Comparison of ENCODE assay signal across 10 mouse cellular contexts in genomic region chr2:93040841-93041240, GRCm38 (mm10). TPM values are rescaled to one million over a fixed set of nuclear protein-coding genes. Genes with fewer than 3 reads are reported as not detected.
A peak's percentile ranks its signal among the peaks of the same experiment; 100 is the strongest.
DNase-seq lines count a peak whose midpoint lies in the region; ATAC-seq and TF ChIP-seq lines count a peak whose summit lies in the region.
"Had no signal": no experiment of that assay in that cellular context is flagged by ENCODE, and none has a peak within 500 bp of the region (broad histone marks: within the 10 kb centered on the region; RNA-seq: fewer than 3 reads in every experiment).

No protein-coding gene starts in this region.

- ATAC-seq in embryonic facial prominence, embryonic 15.5 days (ENCODE audit: insufficient number of reproducible peaks, low FRiP score, low TSS enrichment, low read depth) = no peak
- ATAC-seq in limb, embryonic 14.5 days (ENCODE audit: low FRiP score, low read depth) = no peak

- no peaks in the 10 kb centered on the region for H3K9me3 ChIP-seq in embryonic facial prominence, embryonic 15.5 days (replicated peaks)
- H3K9me3 ChIP-seq in limb, embryonic 14.5 days (ENCODE audit: control insufficient read depth, low read length) = no peaks in the 10 kb centered on the region

- no peak overlapping the region for H3K4me3 ChIP-seq in embryonic facial prominence, embryonic 15.5 days (replicated peaks)
- no peak overlapping the region for H3K4me3 ChIP-seq in limb, embryonic 14.5 days (replicated peaks; ENCODE audit: low read length)
- H3K4me3 ChIP-seq: left cerebral cortex, adult 2 months had no signal

- peak; percentile 11 for DNase-seq in kidney, adult 18-20 months
- no peak for DNase-seq in kidney, adult 8-10 months
- DNase-seq in adrenal gland, postnatal 36 days = peak; percentile 52 to 59
- DNase-seq in limb, embryonic 14.5 days (ENCODE audit: low spot score) = no peak
- DNase-seq in frontal cortex, adult 2 months (ENCODE audit: extremely low spot score in 1 of 2, low spot score in 1 of 2) = no peak
- no peak for DNase-seq in left cerebral cortex, postnatal 14 days (ENCODE audit: low spot score in 2 of 2)
- no peak for DNase-seq in embryo, embryonic 11 days
- DNase-seq: right cerebral cortex, postnatal 4 days had no signal

- H3K27ac ChIP-seq in embryonic facial prominence, embryonic 15.5 days (replicated peaks) = peak overlapping the region; percentile 82
- H3K27ac ChIP-seq in limb, embryonic 14.5 days (replicated peaks; ENCODE audit: low read depth, low read length) = 0 out of 2 replicates have a peak overlapping the region, but pooled peaks have one; percentile 28
- H3K27ac ChIP-seq: left cerebral cortex, adult 2 months had no signal

- H3K4me2 ChIP-seq in embryonic facial prominence, embryonic 15.5 days (replicated peaks) = no peak overlapping the region
- H3K4me2 ChIP-seq in limb, embryonic 14.5 days (replicated peaks; ENCODE audit: low read depth, low read length, severe bottlenecking) = no peak overlapping the region

- 56% methylated on average over 7 of the region's 7 CpGs for whole genome bisulfite sequencing in embryonic facial prominence, embryonic 15.5 days
- 72% methylated on average over 7 of the region's 7 CpGs for WGBS in limb, embryonic 14.5 days

- intact Hi-C loops in left cerebral cortex, postnatal 14 days (cut with DNase I) = no loop called here

- no peaks in the 10 kb centered on the region for H3K27me3 ChIP-seq in embryonic facial prominence, embryonic 15.5 days
- no peaks in the 10 kb centered on the region for H3K27me3 ChIP-seq in limb, embryonic 14.5 days (ENCODE audit: control insufficient read depth, insufficient read depth, low read length)

- no peak overlapping the region for H3K9ac ChIP-seq in embryonic facial prominence, embryonic 15.5 days
- peak overlapping the region; percentile 31; the same call in 1 of the 2 replicates for H3K9ac ChIP-seq in limb, embryonic 14.5 days (ENCODE audit: low read depth, low read length, severe bottlenecking)

- peaks cover 85% of the 10 kb centered on the region for H3K4me1 ChIP-seq in embryonic facial prominence, embryonic 15.5 days
- H3K4me1 ChIP-seq in limb, embryonic 14.5 days (ENCODE audit: control insufficient read depth, insufficient read depth, low read length) = peaks cover 48% of the 10 kb centered on the region

- H3K36me3 ChIP-seq in embryonic facial prominence, embryonic 15.5 days = 0 out of 2 replicates have a peak, but pooled peaks cover 5% of the 10 kb centered on the region
- peaks cover 12% of the 10 kb centered on the region; the same call in 1 of the 2 replicates for H3K36me3 ChIP-seq in limb, embryonic 14.5 days (ENCODE audit: control insufficient read depth, insufficient read depth, low read length)

- no peak for TF ChIP-seq POLR2A in limb, embryonic 14.5 days (IDR thresholded peaks at IDR 0.05; ENCODE audit: borderline replicate concordance, extremely low read depth, insufficient read depth, insufficient read length)

RNA-seq across cellular contexts. Expression of gene Prdm11, which starts 5.1 kb away (rescaled TPM):
- 10 to 100 TPM; 43.5 to 58.3 TPM for total RNA-seq in adrenal gland, postnatal 36 days (2021)
- polyA plus RNA-seq in embryonic facial prominence, embryonic 15.5 days (2015; fragmentation: Nextera tagmentation; extraction: Ambion mirVana) = 12.0 and 12.1 TPM in 2 replicates
- 24.4 and 30.0 TPM in 2 replicates for polyA plus RNA-seq in limb, embryonic 14.5 days (2012; rRNA removed)
- polyA plus RNA-seq in limb, embryonic 14.5 days (2014; fragmentation: Nextera tagmentation; extraction: Ambion mirVana) = 6.5 and 8.0 TPM in 2 replicates
- polyA plus RNA-seq in frontal cortex, adult 2 months (2012; rRNA removed) = 7.9 and 8.0 TPM in 2 replicates
- total RNA-seq in left cerebral cortex, postnatal 14 days (2021) = 10 to 100 TPM; 26.7 to 29.3 TPM

Comparison
In these comparisons a context has a peak if more than half of its experiments do, and no peak if none do; other contexts are left out.
1. DNase-seq: peak in kidney, adult 18-20 months (single experiment) and adrenal gland, postnatal 36 days (2 of 2); none in kidney, adult 8-10 months (0 of 2), limb, embryonic 14.5 days (single experiment), frontal cortex, adult 2 months (0 of 2), left cerebral cortex, postnatal 14 days (0 of 2) and embryo, embryonic 11 days (single experiment).